Mouse (Mus musculus) heart, embryonic 11.5 days (tissue): Measurements from ENCODE around the gene Lamtor5. TPM values are rescaled to one million over a fixed set of nuclear protein-coding genes. Genes with fewer than 3 reads are reported as not detected.

ENCODE experiments used
- ATAC-seq: fragments of 200-750 bp; cut with Nextera tagmentation; replicated peaks from 2 replicates; pipeline ENCODE4 v1.8.0; 2017; ENCODE audit warnings: moderate library complexity; ENCODE audit not compliant: insufficient number of reproducible peaks, low FRiP score, low TSS enrichment
- H3K27ac ChIP-seq: fragments of 300-500 bp; sonication (generic); 2 replicates; pipeline ENCODE4 v1.5.1; 2014; ENCODE audit warnings: mild to moderate bottlenecking, low read depth, low read length
- H3K27me3 ChIP-seq: fragments of 300-500 bp; sonication (generic); 2 replicates; pipeline ENCODE4 v1.6.1; 2014; ENCODE audit warnings: mild to moderate bottlenecking, low read length, mixed read lengths; ENCODE audit not compliant: control insufficient read depth, insufficient read depth
- H3K36me3 ChIP-seq: fragments of 300-500 bp; sonication (generic); 2 replicates; pipeline ENCODE4 v1.6.1; 2014; ENCODE audit warnings: mild to moderate bottlenecking, low read length, moderate library complexity, mixed read lengths; ENCODE audit not compliant: control insufficient read depth, insufficient read depth
- H3K4me1 ChIP-seq: fragments of 300-500 bp; sonication (generic); 2 replicates; pipeline ENCODE4 v1.6.1; 2014; ENCODE audit warnings: low read length; ENCODE audit not compliant: control insufficient read depth, insufficient read depth
- H3K4me2 ChIP-seq: fragments of 300-500 bp; sonication (generic); 2 replicates; pipeline ENCODE4 v1.6.1; 2014; ENCODE audit warnings: mild to moderate bottlenecking, moderate library complexity
- H3K4me3 ChIP-seq: fragments of 300-500 bp; sonication (generic); 2 replicates; pipeline ENCODE4 v1.5.1; 2014; ENCODE audit warnings: low read depth, low read length
- H3K9ac ChIP-seq: fragments of 300-500 bp; sonication (generic); 2 replicates; pipeline ENCODE4 v1.6.1; 2014; ENCODE audit warnings: mild to moderate bottlenecking, low read depth, low read length, moderate library complexity
- H3K9me3 ChIP-seq: fragments of 300-500 bp; sonication (generic); replicated peaks from 2 replicates; pipeline ENCODE4 v1.6.1; 2016; ENCODE audit warnings: low read length; ENCODE audit not compliant: control insufficient read depth
- WGBS: fragments of 180-500 bp; shearing (Covaris S2); extraction: QIAGEN DNeasy Blood & Tissue Kit; methylation state at CpG from one replicate; pipeline ENCODE4 v1.1.7; 2014; ENCODE audit not compliant: insufficient replicate concordance; 5-methylcytosine and 5-hydroxymethylcytosine counted together
- polyA plus RNA-seq: library from polyadenylated mRNA; unstranded; fragments of >200 nt; fragmentation: Nextera tagmentation; extraction: Ambion mirVana; gene quantifications from 2 replicates; pipeline ENCODE4 v1.2.1, GENCODE M21; 2014

The Lamtor5 gene
- polyA plus RNA-seq, 1 experiment from 2014 or later = 156 TPM

- H3K4me3 ChIP-seq = no peak overlapping the region
- no peaks in the 10 kb centered on the region for H3K9me3 ChIP-seq
- H3K36me3 ChIP-seq = peaks cover 11% of the 10 kb centered on the region
- H3K27me3 ChIP-seq = no peaks in the 10 kb centered on the region
- H3K4me2 ChIP-seq = no peak overlapping the region
- H3K27ac ChIP-seq = no peak overlapping the region
- peaks cover 14% of the 10 kb centered on the region for H3K4me1 ChIP-seq
- no peak for ATAC-seq
- no peak overlapping the region for H3K9ac ChIP-seq
- WGBS = 91% methylated on average over 2 of the region's 2 CpGs
These were observed 42.5 kb downstream of the Lamtor5 start for GRCm38 (mm10) chr3:107321141-107321540.

- Histone ChIP-seq H3K27ac (no peak overlapping the region), H3K27me3 (no peaks in the 10 kb centered on the region), H3K4me1 (peaks cover 14% of the 10 kb centered on the region), H3K36me3 (peaks cover 11% of the 10 kb centered on the region), H3K9ac (no peak overlapping the region), H3K9me3 (no peaks in the 10 kb centered on the region), H3K4me3 (no peak overlapping the region), H3K4me2 (no peak overlapping the region)
- ATAC-seq = no peak
These were observed 43.1 kb downstream of the Lamtor5 start for GRCm38 (mm10) chr3:107321776-107322175.

DNA sequence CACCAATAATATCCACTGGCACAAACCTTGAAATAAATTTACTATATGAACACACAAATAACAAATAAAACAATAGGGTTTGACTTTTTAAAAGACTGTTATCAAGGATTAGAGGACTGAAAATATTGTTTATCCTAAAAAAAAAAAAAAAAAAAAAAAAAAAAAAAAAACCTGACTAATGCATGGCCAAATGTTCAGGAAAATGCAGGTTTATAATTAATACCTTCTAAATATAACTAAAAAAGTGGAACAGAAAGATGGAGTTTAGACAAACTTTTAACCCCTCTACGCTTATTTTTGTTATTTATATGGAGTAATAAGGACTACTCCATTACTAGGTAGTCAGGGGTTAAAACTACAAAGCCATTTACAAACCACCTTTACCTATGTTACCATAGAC lies 47.8 kb downstream of the Lamtor5 start:
- 95% methylated on average over 1 of the region's 1 CpGs for WGBS

DNA sequence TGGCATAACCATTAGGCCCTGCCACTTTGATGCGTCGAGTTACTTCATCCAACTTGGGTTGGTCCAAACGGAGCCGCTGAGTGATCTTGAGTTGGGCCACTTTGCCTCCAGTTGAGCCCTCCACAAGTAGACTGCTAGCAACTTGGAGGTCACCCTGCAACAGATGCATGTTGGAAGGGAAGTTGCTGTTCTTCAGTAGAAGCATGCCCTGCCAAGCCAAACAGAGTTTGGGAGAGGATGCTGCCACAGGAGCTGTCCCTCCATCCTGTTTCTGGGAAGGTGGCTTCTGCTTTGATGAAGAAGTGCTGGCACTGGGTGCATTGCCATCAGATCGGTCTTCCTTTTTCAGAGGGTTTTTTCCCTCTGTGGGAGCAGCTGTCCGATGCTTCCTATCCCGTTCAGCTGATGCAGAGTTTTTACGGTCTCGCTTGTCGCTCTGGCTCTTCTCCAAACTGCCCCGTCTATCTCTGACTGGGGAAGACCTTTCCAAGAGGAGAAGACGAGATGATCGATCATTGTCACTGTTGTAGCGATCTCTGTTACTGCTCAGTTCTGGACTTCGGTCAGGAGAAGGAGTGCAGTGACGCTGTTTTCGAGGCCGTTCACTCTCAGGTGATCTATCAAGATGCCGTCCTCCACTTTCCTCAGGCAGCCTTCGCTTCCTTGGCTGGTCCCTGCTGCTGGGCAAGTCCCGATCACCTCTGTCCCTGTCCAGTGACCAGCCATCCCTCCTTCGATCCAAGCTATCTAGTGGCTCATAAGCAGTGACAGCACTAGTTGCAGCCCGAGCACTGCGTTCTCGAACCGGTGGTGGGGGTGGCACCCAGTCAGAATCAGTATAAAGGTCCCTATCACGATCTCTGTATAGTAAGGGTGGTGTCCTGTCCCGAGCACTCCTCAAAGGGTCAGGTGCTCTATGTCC lies 52.1 kb downstream of the Lamtor5 start:
- H3K9ac ChIP-seq = peak overlapping the region; percentile 97
- no peaks in the 10 kb centered on the region for H3K27me3 ChIP-seq
- peak overlapping the region; percentile 86 for H3K4me3 ChIP-seq
- no peaks in the 10 kb centered on the region for H3K9me3 ChIP-seq
- H3K27ac ChIP-seq = no peak overlapping the region
- H3K4me2 ChIP-seq = peak overlapping the region; percentile 97
- H3K4me1 ChIP-seq = peaks cover 19% of the 10 kb centered on the region
- 62% methylated on average over 28 of the region's 28 CpGs for WGBS
- peaks cover 15% of the 10 kb centered on the region for H3K36me3 ChIP-seq
- ATAC-seq = no peak

More for the DNA sequence above, 47.8 kb downstream of the Lamtor5 start:
- Histone ChIP-seq H3K4me2 (no peak overlapping the region), H3K4me3 (no peak overlapping the region), H3K9ac (no peak overlapping the region), H3K36me3 (peaks cover 22% of the 10 kb centered on the region), H3K9me3 (no peaks in the 10 kb centered on the region), H3K4me1 (peaks cover 31% of the 10 kb centered on the region), H3K27me3 (no peaks in the 10 kb centered on the region), H3K27ac (no peak overlapping the region)
- no peak for ATAC-seq

DNA sequence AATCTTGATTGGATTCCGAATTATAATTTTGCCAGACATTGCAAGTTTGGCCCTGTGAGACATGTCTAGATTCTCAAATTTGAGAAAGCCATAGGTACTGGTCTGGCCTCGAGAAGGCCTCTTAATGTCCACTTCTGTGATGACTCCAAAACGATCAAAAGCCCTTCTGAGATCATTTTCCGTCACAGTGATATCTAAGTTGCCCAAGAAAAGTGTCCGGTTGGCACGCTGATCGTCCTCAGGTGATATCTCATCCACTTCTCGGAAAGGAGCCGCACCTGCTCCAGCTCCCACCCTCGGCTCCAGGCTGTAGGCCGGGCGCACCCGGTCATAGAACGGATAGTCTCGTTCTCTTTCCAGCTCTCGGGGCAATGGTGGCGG lies 53.1 kb downstream of the Lamtor5 start:
- Histone ChIP-seq H3K36me3 (peaks cover 11% of the 10 kb centered on the region), H3K4me1 (peaks cover 19% of the 10 kb centered on the region), H3K4me2 (peak overlapping the region; percentile 97), H3K4me3 (peak overlapping the region; percentile 86), H3K9ac (peak overlapping the region; percentile 97), H3K27me3 (no peaks in the 10 kb centered on the region), H3K9me3 (no peaks in the 10 kb centered on the region), H3K27ac (peak overlapping the region; percentile 95)
- ATAC-seq = no peak
- 22% methylated on average over 17 of the region's 17 CpGs for WGBS

GRCm38 (mm10) chr3:107332127-107332959 lies 53.7 kb downstream of the Lamtor5 start:
- Histone ChIP-seq H3K4me1 (peaks cover 19% of the 10 kb centered on the region), H3K9ac (peak overlapping the region; percentile 97), H3K4me2 (peak overlapping the region; percentile 97), H3K27ac (peak overlapping the region; percentile 95), H3K27me3 (no peaks in the 10 kb centered on the region), H3K36me3 (peaks cover 11% of the 10 kb centered on the region), H3K9me3 (no peaks in the 10 kb centered on the region), H3K4me3 (peak overlapping the region; percentile 86)
- under 1% methylated on average over 75 of the region's 75 CpGs for WGBS
- no peak for ATAC-seq

GRCm38 (mm10) chr3:107332960-107333380 lies 54.3 kb downstream of the Lamtor5 start:
- ATAC-seq = peak; percentile 93
- Histone ChIP-seq H3K4me3 (peak overlapping the region; percentile 86), H3K9me3 (no peaks in the 10 kb centered on the region), H3K27ac (peak overlapping the region; percentile 99), H3K27me3 (no peaks in the 10 kb centered on the region), H3K4me1 (peaks cover 19% of the 10 kb centered on the region), H3K4me2 (peak overlapping the region; percentile 97), H3K36me3 (peaks cover 11% of the 10 kb centered on the region), H3K9ac (peak overlapping the region; percentile 97)
- WGBS = under 1% methylated on average over 37 of the region's 37 CpGs
